Mouse (Mus musculus): ENCODE results near the gene Dlgap4. TPM values are rescaled to one million over a fixed set of nuclear protein-coding genes. Genes with fewer than 3 reads are reported as not detected.
"Not testable (repeated sequence)": the region's sequence is repeated elsewhere in the genome, so short reads cannot be mapped to it uniquely, and the experiment has no call there.

The Dlgap4 gene
- polyA plus RNA-seq, 1 experiment from 2014 or later, result 145 TPM

DNA sequence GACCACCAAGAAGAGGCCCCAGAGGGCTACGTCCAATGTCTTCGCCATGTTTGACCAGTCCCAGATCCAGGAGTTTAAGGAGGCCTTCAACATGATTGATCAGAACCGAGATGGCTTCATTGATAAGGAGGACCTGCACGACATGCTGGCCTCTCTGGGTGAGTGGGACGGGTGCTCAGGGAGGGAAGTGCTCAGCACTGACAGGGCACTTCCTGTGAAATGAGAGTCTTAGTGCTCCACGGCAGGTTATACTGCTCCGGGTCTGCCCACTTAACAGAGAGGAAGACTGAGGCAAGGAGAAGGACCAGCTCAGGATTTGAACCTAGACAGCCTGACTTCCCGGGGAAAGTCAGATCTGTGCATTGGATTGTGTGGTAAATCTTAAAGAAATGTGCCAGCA, 165.1 kb downstream of the Dlgap4 start:
- Histone ChIP-seq H3K4me3 (no peak overlapping the region), H3K9me3 (no peaks in the 10 kb centered on the region), H3K36me3 (replicated peaks) (no peaks in the 10 kb centered on the region), H3K4me1 (peaks cover 58% of the 10 kb centered on the region), H3K27me3 (replicated peaks; ENCODE audit: low read depth, poor library complexity, severe bottlenecking) (peaks cover 26% of the 10 kb centered on the region), H3K27ac (replicated peaks) (no peak overlapping the region)
- 87% methylated on average over 8 of the region's 8 CpGs for WGBS
- no peak for DNase-seq (ENCODE audit: low spot score)

DNA sequence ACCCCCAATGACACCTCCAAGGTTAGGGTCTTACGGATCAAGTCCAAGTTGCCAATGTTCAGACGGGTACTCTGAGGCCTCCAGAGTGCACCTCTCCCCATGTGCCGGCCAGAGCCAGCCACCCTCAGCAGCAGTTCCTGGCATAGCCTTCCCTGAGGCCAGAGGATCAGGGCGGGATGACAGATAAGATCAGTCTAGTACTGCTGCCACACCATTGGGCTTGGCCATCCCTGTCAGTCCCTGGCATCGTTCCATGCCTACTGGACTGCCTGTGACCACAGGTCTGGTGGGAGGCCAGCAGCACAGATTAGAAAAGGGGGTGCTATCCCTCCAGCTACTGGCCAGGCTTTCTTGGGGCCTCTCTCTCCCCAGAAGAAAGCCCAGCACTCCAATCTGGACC, 165.5 kb downstream of the Dlgap4 start:
- Histone ChIP-seq H3K9me3 (no peaks in the 10 kb centered on the region), H3K4me3 (no peak overlapping the region), H3K27me3 (replicated peaks; ENCODE audit: low read depth, poor library complexity, severe bottlenecking) (peaks cover 26% of the 10 kb centered on the region), H3K36me3 (replicated peaks) (no peaks in the 10 kb centered on the region), H3K27ac (replicated peaks) (no peak overlapping the region), H3K4me1 (peaks cover 56% of the 10 kb centered on the region)
- DNase-seq (ENCODE audit: low spot score), result no peak
- 77% methylated on average over 5 of the region's 5 CpGs for WGBS

DNA sequence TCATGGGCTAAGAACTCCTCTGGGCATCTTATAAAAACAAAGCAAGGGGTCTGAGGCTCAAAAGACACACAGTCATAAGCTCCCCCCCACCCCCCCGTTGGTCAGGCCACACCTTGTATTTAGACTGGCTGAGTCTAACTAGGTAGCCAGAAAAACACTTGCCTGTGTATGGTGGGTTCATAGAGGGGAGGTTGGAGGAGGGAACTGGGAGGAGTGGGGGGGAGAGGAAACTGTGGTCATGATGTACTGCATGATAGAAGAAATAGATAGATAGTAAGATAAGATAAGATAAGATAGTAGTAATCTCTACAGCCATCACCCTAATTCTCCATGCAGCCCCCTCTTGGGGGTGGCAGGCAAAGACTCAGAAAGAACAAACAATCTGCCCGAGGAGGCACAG, 166.0 kb downstream of the Dlgap4 start:
- Histone ChIP-seq H3K4me1 (peaks cover 52% of the 10 kb centered on the region), H3K4me3 (no peak overlapping the region), H3K27me3 (replicated peaks; ENCODE audit: low read depth, poor library complexity, severe bottlenecking) (peaks cover 26% of the 10 kb centered on the region), H3K36me3 (replicated peaks) (no peaks in the 10 kb centered on the region), H3K9me3 (no peaks in the 10 kb centered on the region), H3K27ac (replicated peaks) (no peak overlapping the region)
- WGBS, result 66% methylated on average over 2 of the region's 2 CpGs
- DNase-seq (ENCODE audit: low spot score), result no peak

DNA sequence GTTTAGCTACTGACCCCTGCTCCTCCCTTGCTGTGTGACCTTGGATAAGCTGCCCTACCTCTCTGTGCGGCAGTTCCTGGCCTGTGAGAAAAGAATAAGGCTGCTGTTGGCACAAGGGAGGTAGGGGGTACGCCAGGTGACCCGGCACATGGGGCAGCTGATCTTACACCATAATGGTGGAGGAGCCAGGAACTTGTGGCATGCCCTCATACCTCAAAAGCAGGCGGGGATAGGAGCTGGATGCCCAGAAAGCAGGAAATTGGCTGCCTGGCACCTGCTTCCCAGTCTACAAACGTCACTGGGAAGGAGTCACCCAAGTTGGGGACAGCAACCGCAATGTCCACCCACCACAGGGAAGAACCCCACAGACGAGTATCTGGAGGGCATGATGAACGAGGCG, 166.6 kb downstream of the Dlgap4 start:
- H3K27ac ChIP-seq (replicated peaks), result no peak overlapping the region; the same call in 1 of the 2 replicates
- WGBS, result 78% methylated on average over 9 of the region's 9 CpGs
- H3K9me3 ChIP-seq, result no peaks in the 10 kb centered on the region
- H3K4me3 ChIP-seq, result no peak overlapping the region
- DNase-seq (ENCODE audit: low spot score), result no peak
- peaks cover 26% of the 10 kb centered on the region for H3K27me3 ChIP-seq (replicated peaks; ENCODE audit: low read depth, poor library complexity, severe bottlenecking)
- peaks cover 45% of the 10 kb centered on the region for H3K4me1 ChIP-seq
- no peaks in the 10 kb centered on the region for H3K36me3 ChIP-seq (replicated peaks)

DNA sequence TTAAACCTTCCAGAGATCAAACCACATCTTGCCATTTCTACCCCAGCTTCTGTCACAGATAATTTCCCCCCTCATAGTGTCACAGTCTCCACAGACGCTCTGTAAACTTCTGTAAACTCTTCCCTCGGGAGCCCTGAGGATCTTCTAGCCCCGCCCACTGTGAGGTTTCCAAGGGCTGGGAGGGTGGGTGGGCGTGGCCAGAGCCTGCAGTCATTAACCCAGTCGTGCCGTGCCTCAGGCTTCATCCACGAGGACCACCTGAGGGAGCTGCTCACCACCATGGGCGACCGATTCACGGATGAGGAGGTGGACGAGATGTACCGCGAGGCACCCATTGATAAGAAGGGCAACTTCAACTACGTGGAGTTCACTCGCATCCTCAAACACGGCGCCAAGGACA, 167.2 kb downstream of the Dlgap4 start:
- H3K36me3 ChIP-seq (replicated peaks), result no peaks in the 10 kb centered on the region
- peak overlapping the region; percentile 11 for H3K27ac ChIP-seq (replicated peaks)
- peak; percentile 45 for DNase-seq (ENCODE audit: low spot score)
- H3K4me1 ChIP-seq, result peaks cover 39% of the 10 kb centered on the region
- H3K4me3 ChIP-seq, result peak overlapping the region; percentile 32; the same call in 1 of the 2 replicates
- H3K9me3 ChIP-seq, result 0 out of 2 replicates have a peak, but pooled peaks cover 2% of the 10 kb centered on the region
- peaks cover 22% of the 10 kb centered on the region for H3K27me3 ChIP-seq (replicated peaks; ENCODE audit: low read depth, poor library complexity, severe bottlenecking)
- WGBS, result 17% methylated on average over 17 of the region's 17 CpGs

- Histone ChIP-seq H3K27ac (replicated peaks) (peak overlapping the region; percentile 11), H3K36me3 (replicated peaks) (no peaks in the 10 kb centered on the region), H3K27me3 (replicated peaks; ENCODE audit: low read depth, poor library complexity, severe bottlenecking) (peaks cover 17% of the 10 kb centered on the region), H3K9me3 (0 out of 2 replicates have a peak, but pooled peaks cover 4% of the 10 kb centered on the region), H3K4me1 (peaks cover 35% of the 10 kb centered on the region), H3K4me3 (peak overlapping the region; percentile 32; the same call in 1 of the 2 replicates)
- 70% methylated on average over 4 of the region's 4 CpGs for WGBS
- DNase-seq (ENCODE audit: low spot score), result no peak
Measured at GRCm38 (mm10) chr2:156781281-156781680, 167.8 kb downstream of the Dlgap4 start.

DNA sequence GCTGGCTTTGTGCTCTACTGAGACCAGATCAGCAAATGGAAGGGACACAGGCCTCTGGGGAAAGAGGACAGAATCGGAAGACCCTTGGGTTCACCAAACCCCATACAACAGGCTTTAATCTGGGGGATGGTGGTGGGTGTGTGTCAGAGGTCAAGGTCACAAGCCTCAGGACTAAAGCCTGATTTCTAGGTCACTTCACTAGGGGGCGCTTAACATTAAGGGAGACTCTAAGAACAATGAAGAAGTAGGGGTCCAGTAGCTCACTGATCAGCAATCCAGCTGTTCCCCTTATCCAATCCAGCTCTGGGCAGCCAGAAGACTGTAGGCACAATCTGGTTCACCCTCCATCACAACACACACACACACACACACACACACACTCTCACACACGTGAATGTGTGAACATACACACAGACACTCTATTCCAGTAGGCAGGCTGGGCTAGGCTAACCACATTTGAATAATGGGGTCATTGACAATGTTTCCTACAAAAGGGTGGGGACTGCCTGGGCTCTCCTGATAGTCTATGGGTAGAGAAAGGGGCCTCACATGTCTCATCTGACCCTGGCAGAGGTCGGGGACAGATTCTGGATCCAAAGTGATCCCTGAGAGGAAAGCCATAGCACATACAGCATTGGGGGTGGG, 168.5 kb downstream of the Dlgap4 start:
- DNase-seq (ENCODE audit: low spot score), result no peak
- Histone ChIP-seq H3K4me3 (no peak overlapping the region), H3K9me3 (0 out of 2 replicates have a peak, but pooled peaks cover 7% of the 10 kb centered on the region), H3K4me1 (peaks cover 35% of the 10 kb centered on the region), H3K27ac (replicated peaks) (peak overlapping the region; percentile 11; the same call in 1 of the 2 replicates), H3K27me3 (replicated peaks; ENCODE audit: low read depth, poor library complexity, severe bottlenecking) (peaks cover 12% of the 10 kb centered on the region), H3K36me3 (replicated peaks) (no peaks in the 10 kb centered on the region)
- 70% methylated on average over 4 of the region's 4 CpGs for WGBS

DNA sequence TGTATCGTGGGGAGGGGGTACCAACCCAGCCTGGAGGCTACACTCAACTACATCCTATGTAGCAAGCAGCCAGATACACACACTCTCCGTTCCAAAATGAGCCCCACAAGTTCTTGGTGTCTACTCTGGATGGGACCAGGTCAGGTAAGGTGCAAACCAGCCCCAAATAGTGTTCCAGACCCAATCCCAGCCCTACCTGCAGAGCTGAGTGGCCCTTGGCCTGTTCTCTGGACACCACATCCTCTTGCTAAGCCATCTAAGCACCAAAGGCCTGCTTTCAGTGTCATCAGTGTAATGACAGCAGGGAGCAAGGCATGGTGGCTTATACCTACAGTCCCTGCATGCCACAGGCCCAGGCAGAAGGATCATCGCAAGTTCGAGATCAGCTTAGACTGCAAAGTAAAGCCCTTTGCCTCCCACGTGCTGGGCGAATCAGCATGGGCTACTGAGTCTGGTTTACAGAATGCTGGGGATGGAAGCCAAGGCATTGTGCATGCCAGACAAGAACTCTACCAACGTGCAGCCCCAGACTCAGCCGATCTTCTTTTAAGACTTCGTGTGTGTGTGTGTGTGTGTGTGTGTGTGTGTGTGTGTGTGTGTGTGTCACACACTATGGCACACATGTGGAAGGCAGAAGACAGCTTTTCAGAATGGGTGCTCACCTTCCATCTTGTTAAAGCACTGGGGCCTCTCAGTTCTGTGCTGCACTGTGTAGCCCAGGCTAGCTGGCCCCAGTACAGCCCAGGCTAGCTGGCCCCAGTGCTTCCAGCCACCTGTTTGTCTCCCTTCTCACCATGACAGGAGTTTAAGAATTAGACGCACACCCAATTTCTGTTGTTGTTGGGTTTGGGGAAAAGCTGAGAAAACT, 169.2 kb downstream of the Dlgap4 start:
- DNase-seq (ENCODE audit: low spot score), result no peak
- 0 out of 2 replicates have a peak overlapping the region, but pooled peaks have one; percentile 5 for H3K27ac ChIP-seq (replicated peaks)
- 90% methylated on average over 10 of the region's 10 CpGs for WGBS
- 0 out of 2 replicates have a peak, but pooled peaks cover 7% of the 10 kb centered on the region for H3K9me3 ChIP-seq
- H3K27me3 ChIP-seq (replicated peaks; ENCODE audit: low read depth, poor library complexity, severe bottlenecking), result peaks cover 9% of the 10 kb centered on the region; the same call in 1 of the 2 replicates
- H3K36me3 ChIP-seq (replicated peaks), result no peaks in the 10 kb centered on the region
- H3K4me1 ChIP-seq, result peaks cover 29% of the 10 kb centered on the region
- H3K4me3 ChIP-seq, result no peak overlapping the region

DNA sequence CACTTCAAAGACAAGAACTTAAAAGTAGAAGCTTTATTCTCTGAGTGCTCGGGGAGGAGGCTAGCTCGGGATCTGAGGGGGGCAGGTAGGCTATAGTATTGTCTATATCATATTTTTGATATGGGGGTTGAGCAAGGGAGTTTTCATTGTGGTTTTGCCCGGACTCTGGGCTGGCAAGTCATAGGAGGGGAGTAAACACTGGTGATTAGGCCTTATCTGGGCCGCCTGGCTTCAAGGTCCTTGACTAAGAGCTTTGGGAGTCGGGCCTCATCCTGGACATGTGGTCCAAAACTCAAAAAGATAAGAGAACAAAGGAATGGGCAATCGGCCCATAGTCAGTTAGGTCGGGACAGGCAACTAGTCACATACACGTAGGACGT, 169.8 kb downstream of the Dlgap4 start:
- Histone ChIP-seq H3K27me3 (replicated peaks; ENCODE audit: low read depth, poor library complexity, severe bottlenecking) (peaks cover 9% of the 10 kb centered on the region; the same call in 1 of the 2 replicates), H3K36me3 (replicated peaks) (no peaks in the 10 kb centered on the region), H3K9me3 (0 out of 2 replicates have a peak, but pooled peaks cover 7% of the 10 kb centered on the region), H3K4me1 (peaks cover 23% of the 10 kb centered on the region), H3K4me3 (no peak overlapping the region), H3K27ac (replicated peaks) (no peak overlapping the region)
- no peak for DNase-seq (ENCODE audit: low spot score)
- 85% methylated on average over 9 of the region's 9 CpGs for WGBS

DNA sequence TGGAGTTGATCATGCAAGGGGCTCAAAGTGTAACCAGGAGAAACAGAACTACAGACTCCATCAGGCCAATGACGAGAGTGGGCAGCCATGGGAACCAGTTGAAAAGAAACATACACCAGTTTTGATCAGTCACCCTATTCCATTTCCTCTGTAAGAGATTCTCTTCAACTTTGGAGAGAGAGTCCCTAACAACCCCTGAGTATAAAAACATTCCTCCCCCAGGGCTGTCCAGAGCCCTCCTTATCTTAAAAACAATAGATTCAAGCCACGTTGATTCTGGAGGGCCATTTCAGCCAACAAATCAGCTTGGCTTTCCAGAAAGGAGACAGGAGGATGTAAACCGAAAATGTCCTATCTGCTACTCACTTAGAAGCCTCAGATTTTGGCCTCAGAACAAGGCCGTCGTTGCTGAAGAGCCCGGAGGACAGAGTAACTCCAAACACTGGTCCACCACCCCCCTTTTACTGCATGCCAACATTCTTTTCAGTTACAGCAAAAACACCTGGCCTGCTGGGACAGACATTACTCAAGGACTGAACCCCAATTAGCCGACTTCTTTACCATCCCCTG, 170.6 kb downstream of the Dlgap4 start:
- Histone ChIP-seq H3K27me3 (replicated peaks; ENCODE audit: low read depth, poor library complexity, severe bottlenecking) (peaks cover 2% of the 10 kb centered on the region; the same call in 1 of the 2 replicates), H3K4me3 (no peak overlapping the region), H3K9me3 (0 out of 2 replicates have a peak, but pooled peaks cover 7% of the 10 kb centered on the region), H3K36me3 (replicated peaks) (no peaks in the 10 kb centered on the region), H3K4me1 (peaks cover 20% of the 10 kb centered on the region), H3K27ac (replicated peaks) (no peak overlapping the region)
- WGBS, result 75% methylated on average over 7 of the region's 7 CpGs
- DNase-seq (ENCODE audit: low spot score), result no peak

- no peak overlapping the region for H3K4me3 ChIP-seq
- H3K9me3 ChIP-seq, result 0 out of 2 replicates have a peak, but pooled peaks cover 7% of the 10 kb centered on the region
- peaks cover 16% of the 10 kb centered on the region for H3K4me1 ChIP-seq
- no peaks in the 10 kb centered on the region; the same call in 1 of the 2 replicates for H3K27me3 ChIP-seq (replicated peaks; ENCODE audit: low read depth, poor library complexity, severe bottlenecking)
- no peaks in the 10 kb centered on the region for H3K36me3 ChIP-seq (replicated peaks)
- WGBS, result 91% methylated on average over 2 of the region's 2 CpGs
- no peak for DNase-seq (ENCODE audit: low spot score)
- H3K27ac ChIP-seq (replicated peaks), result no peak overlapping the region
Measured at GRCm38 (mm10) chr2:156784891-156785290, 171.4 kb downstream of the Dlgap4 start.

GRCm38 (mm10) chr2:156786369-156786768, 172.9 kb downstream of the Dlgap4 start:
- H3K27ac ChIP-seq (replicated peaks); H3K36me3 ChIP-seq (replicated peaks): not testable (repeated sequence)
- H3K9me3 ChIP-seq, result peaks cover 10% of the 10 kb centered on the region; the same call in 1 of the 2 replicates

More at GRCm38 (mm10) chr2:156786369-156786768, 172.9 kb downstream of the Dlgap4 start:
- not testable (repeated sequence) for H3K4me1 ChIP-seq; H3K4me3 ChIP-seq; DNase-seq (ENCODE audit: low spot score); H3K27me3 ChIP-seq (replicated peaks; ENCODE audit: low read depth, poor library complexity, severe bottlenecking)
